Comparison of ENCODE assay signal across 8 mouse cellular contexts in genomic region chr10:44005677-44006641, GRCm38 (mm10).
A peak's percentile ranks its signal among the peaks of the same experiment; 100 is the strongest.
DNase-seq lines count a peak whose midpoint lies in the region; ATAC-seq and TF ChIP-seq lines count a peak whose summit lies in the region.

No protein-coding gene starts in this region.

- intact Hi-C loops in gastrocnemius, adult 2 months (cut with DNase I): no loop called here

- ATAC-seq in hematopoietic stem cell, adult 5-6 weeks (replicated peaks in 1 of 2; ENCODE audit: insufficient read depth in 1 of 2, low FRiP score in 2 of 2, low TSS enrichment in 1 of 2, low read depth in 1 of 2, poor library complexity in 2 of 2, severe bottlenecking in 2 of 2): peak; percentile 15 to 25; a peak in 1 of 4 replicates
- ATAC-seq in limb, embryonic 12.5 days (ENCODE audit: insufficient number of reproducible peaks, insufficient read depth, low FRiP score, low TSS enrichment, low read depth): peak; percentile 61; the same call in 1 of the 2 replicates
- peak; percentile 34; the same call in 1 of the 2 replicates for ATAC-seq in midbrain, embryonic 15.5 days (replicated peaks)

- peak; percentile 49 for DNase-seq in gastrocnemius, adult 2 months
- no peak for DNase-seq in gastrocnemius, adult 18-20 months (ENCODE audit: low spot score)
- DNase-seq in embryo, embryonic 10.5 days (ENCODE audit: low spot score): peak; percentile 48
- DNase-seq in urinary bladder, adult 2 months (ENCODE audit: low spot score): peak; percentile 41
- DNase-seq in MN1 (ENCODE audit: low spot score): no peak

- under 1% methylated on average over 40 of the region's 40 CpGs for WGBS in limb, embryonic 12.5 days
- WGBS in midbrain, embryonic 15.5 days: 1% methylated on average over 40 of the region's 40 CpGs

- no peak for TF ChIP-seq CTCF in gastrocnemius, adult 2 months (IDR thresholded peaks at IDR 0.05)

- H3K27me3 ChIP-seq in limb, embryonic 12.5 days: peaks cover 59% of the 10 kb centered on the region
- peaks cover 55% of the 10 kb centered on the region for H3K27me3 ChIP-seq in midbrain, embryonic 15.5 days (replicated peaks)

- H3K27ac ChIP-seq in gastrocnemius, adult 2 months: no peak overlapping the region
- no peak overlapping the region for H3K27ac ChIP-seq in limb, embryonic 12.5 days
- no peak overlapping the region for H3K27ac ChIP-seq in midbrain, embryonic 15.5 days

- peak overlapping the region; percentile 62 for H3K4me3 ChIP-seq in gastrocnemius, adult 2 months
- peak overlapping the region; percentile 46 for H3K4me3 ChIP-seq in limb, embryonic 12.5 days (replicated peaks)
- H3K4me3 ChIP-seq in midbrain, embryonic 15.5 days: peak overlapping the region; percentile 38

- H3K4me1 ChIP-seq in limb, embryonic 12.5 days (replicated peaks): peaks cover 26% of the 10 kb centered on the region
- H3K4me1 ChIP-seq in midbrain, embryonic 15.5 days: peaks cover 31% of the 10 kb centered on the region

- no peaks in the 10 kb centered on the region for H3K36me3 ChIP-seq in limb, embryonic 12.5 days
- no peaks in the 10 kb centered on the region for H3K36me3 ChIP-seq in midbrain, embryonic 15.5 days (replicated peaks)

- peak overlapping the region; percentile 53; the same call in 1 of the 2 replicates for H3K9ac ChIP-seq in limb, embryonic 12.5 days (replicated peaks)
- no peak overlapping the region; the same call in 1 of the 2 replicates for H3K9ac ChIP-seq in midbrain, embryonic 15.5 days

- peak overlapping the region; percentile 92 for H3K4me2 ChIP-seq in limb, embryonic 12.5 days
- H3K4me2 ChIP-seq in midbrain, embryonic 15.5 days: peak overlapping the region; percentile 77

- H3K9me3 ChIP-seq in limb, embryonic 12.5 days: no peaks in the 10 kb centered on the region
- H3K9me3 ChIP-seq in midbrain, embryonic 15.5 days: no peaks in the 10 kb centered on the region

Comparison
In these comparisons a context has a peak if more than half of its experiments do, and no peak if none do; other contexts are left out.
1. DNase-seq: peak in gastrocnemius, adult 2 months (single experiment), embryo, embryonic 10.5 days (single experiment) and urinary bladder, adult 2 months (single experiment); none in gastrocnemius, adult 18-20 months (single experiment) and MN1 (single experiment).
2. Peak in every context shown above with its lines, with median percentiles within 50 percentile points of each other: H3K4me3 ChIP-seq and ATAC-seq.